Mouse (Mus musculus): ENCODE data around the gene Olfr1367.
"Not testable (repeated sequence)": the region's sequence is repeated elsewhere in the genome, so short reads cannot be mapped to it uniquely, and the experiment has no call there.

- TF ChIP-seq CTCF (IDR thresholded peaks at IDR 0.05; ENCODE audit: control insufficient read depth, insufficient read depth, insufficient replicate concordance, low read depth, low read length); POLR2A (IDR thresholded peaks at IDR 0.05; ENCODE audit: control insufficient read depth, low read depth, low read length): not testable (repeated sequence)
Measured at GRCm38 (mm10) chr13:21396048-21396447, 49.3 kb downstream of the Olfr1367 start.
